Mouse (Mus musculus): ENCODE data around the gene Kremen2.

Gene Kremen2

DNA sequence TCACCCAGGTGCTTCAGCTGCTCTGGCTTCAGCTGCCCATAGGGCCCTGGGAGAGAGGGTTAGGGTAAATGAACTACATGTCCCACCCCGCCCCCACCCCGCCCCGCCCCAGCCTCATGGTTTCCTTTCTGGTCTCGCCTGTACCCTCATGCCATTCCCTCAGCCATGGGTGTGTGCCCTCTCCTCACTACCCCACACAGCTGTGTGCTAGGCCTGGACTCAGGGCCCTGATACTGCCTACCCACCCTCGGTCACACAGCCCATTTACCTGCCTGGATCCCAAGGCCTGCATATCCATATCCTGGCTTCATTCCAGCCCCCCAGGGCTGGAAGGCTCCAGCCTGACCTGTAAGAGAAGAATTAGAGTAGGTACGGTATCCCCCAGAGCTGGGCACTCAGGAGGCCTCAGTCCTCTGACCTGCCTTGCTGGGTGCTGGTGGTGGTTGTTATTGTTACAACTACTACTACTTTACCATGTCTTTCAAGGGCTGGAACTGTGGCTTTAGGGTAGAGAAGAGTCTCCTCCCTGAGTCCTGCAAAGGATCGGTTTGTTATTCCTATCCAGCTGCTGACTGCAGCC is 40.0 kb downstream of the Kremen2 start:
- in situ Hi-C loops (cut with MboI; ENCODE audit: low pct_unique_long_range_greater_than_20kb in 1 of 2, low sequenced_read_pairs in 2 of 2, unreplicated experiment in 1 of 2) = loop anchor here (5.0 kb wide), 2 partner anchors 33 to 43 kb away; partner anchors contain the start of genes Bicdl2 (in 1 of the 2), Hcfc1r1 (in 1 of the 2) and Thoc6 (in 1 of the 2)

GRCm38 (mm10) chr17:23704741-23705140 is 40.9 kb downstream of the Kremen2 start:
- in situ Hi-C loops (cut with MboI; ENCODE audit: low pct_unique_long_range_greater_than_20kb in 1 of 2, low sequenced_read_pairs in 2 of 2, unreplicated experiment in 1 of 2) = loop anchor here (5.0 kb wide), 2 partner anchors 32 to 42 kb away; partner anchors contain the start of genes Bicdl2 (in 1 of the 2), Hcfc1r1 (in 1 of the 2) and Thoc6 (in 1 of the 2)

DNA sequence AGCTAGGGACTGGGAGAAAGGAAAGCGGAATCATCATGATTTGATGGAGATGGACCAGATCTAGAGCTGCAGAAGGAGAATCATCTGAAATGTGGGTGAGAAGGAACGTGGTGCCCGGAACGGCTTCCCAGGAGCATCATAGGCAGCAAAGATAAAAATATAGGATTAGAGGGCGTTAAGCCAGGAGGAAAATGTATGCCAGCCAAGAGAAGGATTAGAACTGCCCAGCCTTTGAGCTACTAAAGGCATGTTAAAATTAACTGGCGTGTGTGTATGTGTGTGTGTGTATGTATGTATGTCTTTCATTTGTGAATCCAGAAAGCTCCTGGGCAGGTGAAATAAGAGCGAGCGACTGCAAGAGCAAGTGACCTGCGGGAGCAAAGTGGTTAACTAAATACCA is 42.3 kb downstream of the Kremen2 start:
- in situ Hi-C loops (cut with MboI; ENCODE audit: low pct_unique_long_range_greater_than_20kb in 1 of 2, low sequenced_read_pairs in 2 of 2, unreplicated experiment in 1 of 2) = no loop called here

GRCm38 (mm10) chr17:23700079-23700478 is 45.6 kb downstream of the Kremen2 start:
- in situ Hi-C loops (cut with MboI; ENCODE audit: low pct_unique_long_range_greater_than_20kb in 1 of 2, low sequenced_read_pairs in 2 of 2, unreplicated experiment in 1 of 2) = no loop called here

DNA sequence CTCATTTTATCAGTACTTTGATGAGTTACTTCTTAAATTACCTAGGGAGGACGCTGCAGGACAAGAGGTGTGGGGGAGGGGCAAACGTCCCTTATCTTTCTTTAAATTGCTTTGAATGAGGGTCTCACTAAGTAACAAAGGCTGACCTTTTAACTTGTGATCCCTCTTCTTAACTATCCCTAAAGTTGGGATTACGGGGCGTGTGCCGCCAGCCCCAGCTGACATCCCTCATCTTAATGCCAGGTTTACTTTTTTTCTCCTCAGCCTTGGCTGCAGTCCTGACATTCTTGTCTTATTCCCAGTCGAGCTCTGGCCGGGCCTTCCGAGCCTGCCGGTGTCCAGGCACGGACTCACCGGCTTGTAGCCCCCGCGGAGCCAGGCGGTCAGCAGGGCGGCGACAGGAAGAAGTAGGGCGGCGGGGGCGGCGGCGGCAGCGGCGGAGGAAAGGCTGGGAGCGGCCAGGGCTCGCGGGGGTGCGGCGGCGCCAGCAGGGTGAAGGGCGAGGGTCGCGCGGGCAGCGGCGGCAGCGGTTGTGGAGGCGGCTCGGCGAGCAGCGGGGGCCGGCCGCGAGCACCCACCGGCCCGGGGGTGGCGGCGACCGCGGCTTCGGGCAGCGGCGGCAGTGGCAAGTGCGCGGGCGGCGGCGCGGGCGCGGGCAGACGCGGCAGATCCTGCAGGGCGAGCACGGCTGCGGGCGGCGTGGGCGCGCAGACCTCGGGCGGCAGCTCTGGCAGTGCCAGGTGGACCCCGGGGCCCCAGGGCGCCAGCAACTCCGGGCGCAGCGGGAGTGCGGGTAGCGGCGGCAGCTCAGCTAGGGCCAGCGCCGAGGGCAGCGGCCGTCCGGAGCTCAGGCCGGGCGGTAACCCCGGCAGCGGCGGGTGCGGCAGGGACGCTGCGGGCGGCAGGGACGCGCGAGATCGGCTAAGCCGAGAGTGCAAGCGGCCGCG is 46.2 kb downstream of the Kremen2 start:
- in situ Hi-C loops (cut with MboI; ENCODE audit: low pct_unique_long_range_greater_than_20kb in 1 of 2, low sequenced_read_pairs in 2 of 2, unreplicated experiment in 1 of 2) = no loop called here

DNA sequence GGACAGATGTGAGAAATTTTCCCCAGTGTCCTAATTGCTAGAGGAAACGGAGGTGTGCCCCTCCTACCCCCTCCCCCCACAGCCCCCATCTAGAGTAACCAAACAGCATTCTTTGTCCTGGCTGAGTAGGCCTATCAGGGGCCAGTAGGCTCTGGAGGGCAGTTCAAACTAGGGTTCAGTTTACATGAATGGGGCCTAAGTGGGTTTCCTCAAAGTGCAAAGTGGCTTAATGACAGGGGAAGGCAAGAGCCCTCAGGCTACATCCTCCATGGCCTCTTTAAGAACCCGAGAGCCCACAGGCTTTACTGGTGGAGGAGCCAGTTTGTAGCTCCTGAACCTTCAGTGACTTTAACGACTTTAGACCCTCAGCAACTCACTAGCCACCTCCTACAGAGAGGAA is 49.8 kb downstream of the Kremen2 start:
- in situ Hi-C loops (cut with MboI; ENCODE audit: low pct_unique_long_range_greater_than_20kb in 1 of 2, low sequenced_read_pairs in 2 of 2, unreplicated experiment in 1 of 2) = no loop called here

- in situ Hi-C loops (cut with MboI; ENCODE audit: low pct_unique_long_range_greater_than_20kb in 1 of 2, low sequenced_read_pairs in 2 of 2, unreplicated experiment in 1 of 2) = no loop called here
Observed at GRCm38 (mm10) chr17:23694491-23694890, 51.1 kb downstream of the Kremen2 start.

All from mouse embryonic stem cell (cell line).